Mouse (Mus musculus): ENCODE data around the gene Dcaf15. TPM values are rescaled to one million over a fixed set of nuclear protein-coding genes. Genes with fewer than 3 reads are reported as not detected.

The Dcaf15 gene
- polyA plus RNA-seq (2012; ENCODE audit: insufficient read depth, insufficient read length, missing spikeins): 17.2 and 23.7 TPM in 2 replicates

DNA sequence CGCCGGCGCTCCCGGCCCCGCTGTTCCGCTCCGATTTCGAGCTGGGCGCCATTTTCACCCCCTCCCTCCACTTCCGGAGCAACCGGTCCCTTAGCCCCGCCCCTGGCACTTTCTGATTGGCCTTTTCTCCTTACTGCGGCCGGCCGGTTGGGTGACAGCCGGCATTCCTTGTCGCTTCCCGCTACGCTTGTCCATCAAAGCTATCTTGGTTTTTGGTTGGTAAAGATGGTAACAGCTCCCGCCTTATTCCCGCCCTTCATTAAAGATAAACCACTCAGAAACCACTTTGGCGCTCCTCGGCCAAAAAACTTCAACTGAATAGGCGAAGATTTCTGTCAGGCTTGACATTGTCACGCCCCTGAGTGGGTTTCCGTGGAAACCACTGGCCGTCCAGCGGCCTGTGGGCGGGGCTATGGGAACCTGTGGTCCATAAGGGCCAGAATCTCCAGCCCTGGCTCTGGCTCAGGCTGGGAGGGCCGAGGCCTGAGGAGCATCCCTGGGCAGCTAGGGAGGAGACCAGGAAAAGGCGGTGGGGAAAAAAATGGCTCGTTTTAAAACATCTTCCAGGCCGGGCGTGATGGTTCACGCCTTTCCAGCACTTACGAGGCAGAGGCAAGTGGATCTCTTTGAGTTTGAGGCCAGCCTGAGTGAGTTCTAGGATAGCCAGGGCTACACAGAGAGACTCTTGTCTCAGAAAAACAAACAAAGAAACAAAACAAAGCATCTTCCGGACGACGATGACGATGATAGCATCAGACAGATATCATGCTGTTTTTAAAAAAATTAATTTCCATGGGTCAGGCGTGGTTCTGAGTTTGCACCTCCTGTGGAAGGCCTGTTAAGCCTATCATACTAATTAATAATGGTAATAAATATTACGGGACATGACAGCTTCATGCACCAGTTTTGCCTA, at the start of gene Dcaf15:
Gene Dcaf15 (minus strand): TSS at position 72 of the 913 bp plus-strand sequence.
- TF ChIP-seq CTCF (IDR thresholded peaks at IDR 0.05; ENCODE audit: low read depth, low read length) (no peak), POLR2A (IDR thresholded peaks at IDR 0.05; ENCODE audit: borderline replicate concordance, low read depth, low read length) (no peak)
- no peak within 1 kb of the TSS for H3K27ac ChIP-seq (ENCODE audit: insufficient read depth, low read depth, low read length)
- peaks cover 17% of the 10 kb centered on the region for H3K4me1 ChIP-seq (ENCODE audit: control insufficient read depth, insufficient read depth, low read length)
- peak within 1 kb of the TSS; percentile 87 for H3K4me3 ChIP-seq (ENCODE audit: insufficient read depth, low read length)

GRCm38 (mm10) chr8:84149181-84149580, 44.6 kb upstream of the Dcaf15 start:
- Histone ChIP-seq H3K4me1 (ENCODE audit: control insufficient read depth, insufficient read depth, low read length) (peaks cover 28% of the 10 kb centered on the region), H3K27ac (ENCODE audit: insufficient read depth, low read depth, low read length) (no peak overlapping the region), H3K4me3 (ENCODE audit: insufficient read depth, low read length) (no peak overlapping the region)
- no peak for TF ChIP-seq POLR2A (IDR thresholded peaks at IDR 0.05; ENCODE audit: borderline replicate concordance, low read depth, low read length)
- TF ChIP-seq CTCF (IDR thresholded peaks at IDR 0.05; ENCODE audit: low read depth, low read length): no peak

GRCm38 (mm10) chr8:84148531-84148850, 43.9 kb upstream of the Dcaf15 start:
- Histone ChIP-seq H3K4me3 (ENCODE audit: insufficient read depth, low read length) (peak overlapping the region; percentile 93), H3K4me1 (ENCODE audit: control insufficient read depth, insufficient read depth, low read length) (peaks cover 28% of the 10 kb centered on the region), H3K27ac (ENCODE audit: insufficient read depth, low read depth, low read length) (no peak overlapping the region)
- TF ChIP-seq POLR2A (IDR thresholded peaks at IDR 0.05; ENCODE audit: borderline replicate concordance, low read depth, low read length): no peak
- TF ChIP-seq CTCF (IDR thresholded peaks at IDR 0.05; ENCODE audit: low read depth, low read length): no peak

- peaks cover 28% of the 10 kb centered on the region for H3K4me1 ChIP-seq (ENCODE audit: control insufficient read depth, insufficient read depth, low read length)
- TF ChIP-seq POLR2A (IDR thresholded peaks at IDR 0.05; ENCODE audit: borderline replicate concordance, low read depth, low read length) (no peak), CTCF (IDR thresholded peaks at IDR 0.05; ENCODE audit: low read depth, low read length) (no peak)
- H3K4me3 ChIP-seq (ENCODE audit: insufficient read depth, low read length): peak within 1 kb of the TSS; percentile 93
- H3K27ac ChIP-seq (ENCODE audit: insufficient read depth, low read depth, low read length): no peak within 1 kb of the TSS
Observed at GRCm38 (mm10) chr8:84147769-84148530, 43.4 kb upstream of the Dcaf15 start, which contains the start of the genes Cc2d1a and 4930432K21Rik. Cc2d1a (minus strand) TSS chr8:84147936. 4930432K21Rik (plus strand) TSS chr8:84148025.

DNA sequence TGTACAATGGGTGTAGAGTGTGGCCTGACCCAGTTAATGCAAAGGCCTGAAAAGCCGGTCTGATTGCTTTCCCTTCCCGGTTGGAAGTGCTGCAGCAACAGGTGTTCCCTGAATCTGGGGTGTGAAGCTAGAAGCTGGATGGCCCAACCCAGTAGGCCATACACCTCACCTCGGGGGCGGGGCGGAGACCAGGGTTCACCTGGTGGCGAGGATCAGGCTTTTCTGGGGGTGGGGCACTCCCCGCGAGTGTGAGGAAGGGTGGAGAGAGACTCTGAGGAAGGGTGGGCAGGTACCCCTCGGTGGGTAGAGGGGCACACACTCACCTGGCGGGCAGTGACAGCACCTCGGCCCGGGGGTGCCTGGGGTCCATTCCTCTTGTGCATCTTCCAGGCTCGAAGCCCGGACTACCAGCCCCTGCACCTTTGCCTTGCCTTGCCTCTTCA, 42.8 kb upstream of the Dcaf15 start:
- Histone ChIP-seq H3K4me1 (ENCODE audit: control insufficient read depth, insufficient read depth, low read length) (peaks cover 28% of the 10 kb centered on the region), H3K27ac (ENCODE audit: insufficient read depth, low read depth, low read length) (no peak overlapping the region), H3K4me3 (ENCODE audit: insufficient read depth, low read length) (peak overlapping the region; percentile 93)
- no peak for TF ChIP-seq POLR2A (IDR thresholded peaks at IDR 0.05; ENCODE audit: borderline replicate concordance, low read depth, low read length)
- no peak for TF ChIP-seq CTCF (IDR thresholded peaks at IDR 0.05; ENCODE audit: low read depth, low read length)

DNA sequence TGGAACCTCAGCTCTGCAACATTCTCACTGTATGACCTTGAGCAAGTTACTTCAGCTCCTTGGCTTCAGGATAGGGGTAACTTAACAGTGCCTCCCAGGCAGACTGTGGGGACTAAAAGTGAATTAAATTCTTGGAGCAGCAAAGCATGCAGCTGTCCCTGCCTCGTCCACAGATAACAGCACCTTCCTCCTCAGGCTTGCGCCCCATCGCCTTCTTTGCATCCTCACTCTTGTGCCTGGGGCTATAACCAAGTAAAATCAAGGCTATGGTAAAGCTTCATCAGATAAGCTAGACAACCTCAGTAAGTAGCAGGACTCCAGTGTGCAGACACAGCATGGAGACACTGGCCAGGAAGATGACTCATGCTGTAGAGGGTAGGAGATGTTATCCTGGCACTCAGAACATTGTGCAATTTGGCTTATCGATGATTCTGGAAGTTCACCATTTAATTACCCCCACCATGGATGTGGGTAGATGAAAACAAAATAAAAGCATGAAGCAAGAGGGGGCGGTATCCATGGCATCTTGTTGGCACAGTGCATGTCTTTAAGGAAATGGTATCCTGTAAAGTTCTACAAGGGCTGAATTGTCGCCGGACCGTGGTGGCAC, 40.2 kb upstream of the Dcaf15 start:
- Histone ChIP-seq H3K4me3 (ENCODE audit: insufficient read depth, low read length) (no peak overlapping the region), H3K4me1 (ENCODE audit: control insufficient read depth, insufficient read depth, low read length) (peaks cover 28% of the 10 kb centered on the region), H3K27ac (ENCODE audit: insufficient read depth, low read depth, low read length) (no peak overlapping the region)
- TF ChIP-seq POLR2A (IDR thresholded peaks at IDR 0.05; ENCODE audit: borderline replicate concordance, low read depth, low read length): no peak
- TF ChIP-seq CTCF (IDR thresholded peaks at IDR 0.05; ENCODE audit: low read depth, low read length): no peak

DNA sequence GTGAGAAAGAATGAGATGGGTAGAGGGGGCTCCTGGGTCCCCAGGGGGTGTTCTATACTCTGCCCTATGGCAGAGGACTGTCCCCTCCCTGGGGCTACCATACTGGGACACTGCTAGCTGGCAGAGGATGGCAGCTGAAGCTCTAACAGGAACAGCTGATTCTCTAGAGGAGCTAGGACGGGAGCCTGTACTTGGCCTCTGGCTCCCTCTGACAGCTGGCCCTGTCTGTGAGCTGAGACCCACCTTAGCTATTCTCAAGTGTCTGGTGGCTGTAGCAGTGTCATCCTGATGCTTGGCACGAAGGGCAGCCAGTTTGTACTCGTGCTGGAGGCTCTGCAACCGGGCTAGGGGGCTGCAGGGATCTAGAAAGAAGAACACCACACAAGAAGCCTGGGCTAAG, 36.3 kb upstream of the Dcaf15 start:
- TF ChIP-seq CTCF (IDR thresholded peaks at IDR 0.05; ENCODE audit: low read depth, low read length) (no peak), POLR2A (IDR thresholded peaks at IDR 0.05; ENCODE audit: borderline replicate concordance, low read depth, low read length) (no peak)
- no peak overlapping the region for H3K27ac ChIP-seq (ENCODE audit: insufficient read depth, low read depth, low read length)
- no peak overlapping the region for H3K4me3 ChIP-seq (ENCODE audit: insufficient read depth, low read length)
- peaks cover 13% of the 10 kb centered on the region for H3K4me1 ChIP-seq (ENCODE audit: control insufficient read depth, insufficient read depth, low read length)

GRCm38 (mm10) chr8:84137848-84138247, 33.3 kb upstream of the Dcaf15 start:
- H3K4me1 ChIP-seq (ENCODE audit: control insufficient read depth, insufficient read depth, low read length): no peaks in the 10 kb centered on the region
- no peak overlapping the region for H3K27ac ChIP-seq (ENCODE audit: insufficient read depth, low read depth, low read length)
- H3K4me3 ChIP-seq (ENCODE audit: insufficient read depth, low read length): no peak overlapping the region
- TF ChIP-seq POLR2A (IDR thresholded peaks at IDR 0.05; ENCODE audit: borderline replicate concordance, low read depth, low read length) (no peak), CTCF (IDR thresholded peaks at IDR 0.05; ENCODE audit: low read depth, low read length) (no peak)

DNA sequence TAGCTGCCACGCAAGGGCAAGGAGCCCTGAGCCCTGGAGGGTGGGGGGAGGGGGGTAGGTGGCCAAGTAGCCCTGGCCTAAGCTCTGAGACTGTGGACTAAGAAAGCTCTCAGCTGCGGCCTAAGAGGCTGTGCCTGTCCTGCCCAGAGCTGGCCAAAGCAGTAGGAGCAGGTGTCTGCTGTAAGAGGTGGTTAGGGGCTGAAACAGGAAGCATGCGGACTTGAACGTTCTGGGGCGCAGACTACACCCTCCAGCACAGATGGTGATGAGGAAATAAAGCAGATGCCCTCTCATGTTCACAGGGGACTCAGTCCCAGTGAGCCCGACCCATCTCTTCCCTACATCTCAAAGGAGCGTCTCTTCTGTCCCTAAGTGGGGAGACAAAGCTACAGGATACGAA, 27.7 kb upstream of the Dcaf15 start:
- no peak overlapping the region for H3K27ac ChIP-seq (ENCODE audit: insufficient read depth, low read depth, low read length)
- no peak for TF ChIP-seq POLR2A (IDR thresholded peaks at IDR 0.05; ENCODE audit: borderline replicate concordance, low read depth, low read length)
- TF ChIP-seq CTCF (IDR thresholded peaks at IDR 0.05; ENCODE audit: low read depth, low read length): no peak

More for the DNA sequence above, 27.7 kb upstream of the Dcaf15 start:
- no peaks in the 10 kb centered on the region for H3K4me1 ChIP-seq (ENCODE audit: control insufficient read depth, insufficient read depth, low read length)
- H3K4me3 ChIP-seq (ENCODE audit: insufficient read depth, low read length): no peak overlapping the region

Data from bone marrow macrophage, adult 2 months (primary cell).